Mouse (Mus musculus): Measurements from ENCODE around the gene Paox. TPM values are rescaled to one million over a fixed set of nuclear protein-coding genes. Genes with fewer than 3 reads are reported as not detected.
"Not testable (repeated sequence)": the region's sequence is repeated elsewhere in the genome, so short reads cannot be mapped to it uniquely, and the experiment has no call there.

The Paox gene
- total RNA-seq, 2 experiments from 2014 or later = 3.6 to 5.5 TPM

DNA sequence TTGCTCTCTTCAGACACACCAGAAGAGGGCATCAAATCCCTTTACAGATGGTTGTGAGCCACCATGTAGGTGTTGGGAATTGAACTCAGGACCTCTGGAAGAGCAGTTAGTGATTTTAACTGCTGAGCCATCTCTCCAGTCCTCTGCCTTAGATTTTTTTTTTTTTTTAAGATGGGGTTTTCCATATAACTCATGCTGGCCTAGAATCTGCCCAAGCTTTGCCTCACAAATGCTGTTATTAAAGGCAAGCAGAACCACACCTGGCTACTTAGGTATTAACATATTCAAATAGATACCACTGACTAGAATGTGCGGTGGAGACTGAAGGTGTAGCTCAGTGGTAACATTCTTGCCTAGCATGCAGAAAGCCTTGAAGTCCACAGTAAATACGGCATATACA lies 4.9 kb downstream of the Paox start:
- DNase-seq = no peak

DNA sequence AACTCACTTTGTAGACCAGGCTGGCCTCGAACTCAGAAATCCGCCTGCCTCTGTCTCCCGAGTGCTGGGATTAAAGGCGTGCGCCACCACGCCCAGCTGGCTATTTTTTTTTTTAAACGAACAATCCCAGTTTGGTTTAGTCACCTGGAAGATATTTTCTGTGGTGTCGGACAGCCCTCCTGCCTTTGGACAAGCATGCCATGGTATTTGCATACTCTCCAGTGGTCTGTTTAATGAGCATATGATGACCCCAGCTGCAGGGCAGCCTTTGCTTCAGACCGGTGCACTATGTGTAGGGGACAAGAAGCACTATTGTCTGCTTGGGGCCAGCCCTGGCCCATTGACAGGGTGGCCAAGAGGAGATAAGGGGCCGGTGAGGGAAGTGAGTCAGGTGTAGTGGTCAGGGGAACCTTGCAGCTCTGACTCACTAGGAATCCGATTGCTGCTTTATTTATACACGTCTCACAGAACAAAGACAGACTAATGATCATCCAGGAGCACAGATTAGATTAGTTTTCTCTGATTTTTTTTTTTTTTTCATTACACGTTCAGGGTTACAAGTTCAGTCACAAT lies 5.8 kb downstream of the Paox start:
- no peak for DNase-seq

DNA sequence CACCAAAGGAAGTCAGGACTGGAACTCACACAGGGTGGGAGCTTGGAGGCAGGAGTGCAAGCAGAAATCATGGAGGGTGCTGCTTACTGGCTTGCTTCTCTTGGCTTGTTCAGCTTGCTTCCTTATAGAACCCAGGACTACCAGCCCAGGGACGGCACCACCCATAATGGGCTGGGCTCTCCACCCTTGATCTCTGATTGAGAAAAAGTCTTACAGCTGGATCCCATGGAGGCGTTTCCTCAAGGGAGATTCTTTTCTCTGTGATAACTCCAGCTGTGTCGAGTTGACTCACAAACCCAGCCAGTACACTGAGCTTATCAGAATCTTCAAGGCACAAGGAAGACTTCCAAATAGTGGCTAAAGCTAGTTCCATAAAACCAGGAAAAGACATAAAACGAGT lies 7.2 kb downstream of the Paox start:
- peak in 1 of 2 experiments; percentile 26 for DNase-seq

DNA sequence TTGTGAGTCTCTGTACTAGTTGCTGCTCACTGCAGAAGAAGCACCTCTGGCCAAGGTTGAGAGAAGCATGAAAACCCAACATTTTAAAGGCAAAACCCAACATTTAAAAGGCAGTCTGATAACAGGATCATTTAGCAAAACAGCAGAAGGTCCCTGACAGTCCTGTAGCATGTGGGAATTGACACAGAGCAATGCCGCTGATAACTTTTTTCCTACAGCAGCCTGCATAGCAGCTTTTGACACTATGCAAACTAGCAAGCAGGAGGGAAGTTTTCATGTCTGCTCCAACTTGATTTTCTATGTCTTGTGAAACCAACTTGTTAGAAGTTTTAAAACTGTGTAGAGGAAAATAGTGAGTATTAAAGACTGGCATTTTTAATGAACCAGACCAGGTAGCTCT lies 8.8 kb downstream of the Paox start:
- no peak for DNase-seq

DNA sequence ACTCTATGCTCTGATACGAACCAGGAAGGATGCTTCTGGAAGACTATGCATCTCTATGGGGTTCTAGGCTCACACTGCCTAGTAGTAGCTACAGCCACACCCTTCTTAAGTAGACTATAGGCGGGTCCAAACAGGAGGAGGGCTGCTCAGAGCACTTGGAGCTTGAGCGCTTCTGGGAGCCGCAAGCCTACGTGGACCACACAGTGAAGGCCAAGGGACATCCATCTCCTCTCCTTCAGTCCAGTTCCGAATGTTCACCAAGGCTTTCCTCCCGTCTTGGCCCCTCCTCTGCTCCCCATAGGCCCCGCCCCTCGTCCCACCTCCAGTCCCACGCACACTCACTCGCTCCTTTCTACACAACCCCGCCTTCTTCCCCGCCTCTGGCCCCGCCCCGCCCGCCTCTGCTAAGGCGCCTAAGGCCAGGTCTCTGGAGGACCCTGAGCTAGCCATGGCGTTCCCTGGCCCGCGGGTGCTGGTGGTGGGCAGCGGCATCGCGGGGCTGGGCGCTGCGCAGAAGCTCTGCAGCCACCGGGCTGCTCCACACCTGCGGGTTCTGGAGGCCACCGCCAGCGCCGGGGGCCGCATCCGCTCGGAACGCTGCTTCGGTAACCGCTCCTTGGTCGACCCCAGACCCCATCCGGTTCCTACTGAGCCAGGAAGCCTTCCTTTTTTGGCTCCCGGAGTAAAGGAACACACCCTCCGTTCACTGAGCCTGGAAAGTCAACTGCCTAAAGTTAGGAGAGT lies 9.9 kb downstream of the Paox start:
- DNase-seq = peak; percentile 96 to 97

DNA sequence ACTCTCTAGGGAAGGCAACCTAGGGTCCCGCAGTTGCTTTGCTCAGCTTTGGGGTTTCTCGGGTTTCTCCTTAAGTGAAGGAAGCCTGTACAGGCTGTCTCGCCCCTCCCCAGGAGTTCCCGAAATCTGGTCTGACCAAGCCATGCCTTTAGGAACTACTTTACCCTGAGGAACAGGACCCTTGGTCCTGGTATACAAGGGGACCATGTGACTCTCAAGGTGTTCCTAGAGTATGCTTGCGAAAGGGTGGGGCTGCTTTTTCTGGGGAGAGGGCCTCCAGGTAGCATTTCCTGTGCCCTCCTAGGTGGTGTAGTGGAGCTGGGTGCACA lies 10.4 kb downstream of the Paox start:
- DNase-seq = no peak

DNA sequence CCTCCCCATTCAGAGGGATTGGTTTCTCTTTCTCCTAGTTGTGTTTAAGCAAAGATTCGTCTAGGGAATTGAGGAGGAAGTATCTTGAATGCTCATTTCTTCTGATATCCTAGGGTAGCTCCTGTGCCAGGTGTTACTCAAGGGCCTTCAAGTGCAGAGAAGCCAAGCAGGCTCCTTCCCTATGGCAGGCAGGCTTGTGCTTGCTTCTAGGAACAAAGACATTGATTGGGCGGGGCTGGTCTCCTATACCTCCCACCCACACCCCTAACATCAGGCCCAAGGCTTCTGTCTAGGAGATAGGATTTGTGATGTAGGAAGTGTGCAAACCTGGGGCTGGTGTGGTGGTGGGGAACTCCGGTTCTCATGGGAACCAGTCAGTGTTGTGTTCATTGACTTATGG lies 11.3 kb downstream of the Paox start:
- DNase-seq = no peak

DNA sequence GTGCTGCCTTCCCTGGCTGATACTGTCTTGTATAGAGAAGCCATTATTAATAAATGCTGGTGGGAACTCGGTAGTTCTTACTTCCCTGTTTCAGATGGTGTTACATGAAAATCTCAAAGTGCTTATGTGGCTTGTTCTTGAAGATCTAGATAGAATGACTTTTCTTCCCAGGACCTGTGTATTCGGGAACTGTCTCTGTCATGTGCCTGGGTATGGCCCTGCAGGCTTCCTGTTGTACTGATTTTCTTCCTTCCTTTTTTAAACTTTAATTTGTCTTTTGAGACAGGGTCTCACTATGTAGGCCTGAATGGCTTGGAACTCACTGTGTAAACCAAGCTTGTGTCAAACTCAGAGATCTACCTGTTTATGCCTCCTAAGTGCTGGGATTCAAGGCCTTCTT lies 12.3 kb downstream of the Paox start:
- peak in 1 of 2 experiments; percentile 41 for DNase-seq

DNA sequence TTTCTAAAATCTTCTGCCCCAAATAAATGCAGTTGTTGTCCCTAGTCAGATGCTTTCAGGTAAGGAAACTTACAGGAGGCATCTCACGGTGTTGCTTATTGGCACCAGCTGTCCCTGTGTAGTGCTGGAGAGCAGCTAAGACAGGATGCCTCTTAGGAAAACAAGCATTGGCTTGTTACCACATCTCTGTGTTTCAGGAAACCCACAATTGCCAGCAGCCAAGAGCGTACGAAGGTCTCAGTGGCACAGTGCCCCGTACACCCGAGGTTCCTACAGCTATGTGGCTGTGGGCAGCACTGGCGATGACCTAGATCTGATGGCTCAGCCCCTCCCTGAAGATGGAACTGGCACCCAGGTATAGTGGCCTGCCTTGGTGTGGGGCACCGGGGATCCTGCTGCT lies 16.6 kb downstream of the Paox start:
- DNase-seq = not testable (repeated sequence)

DNA sequence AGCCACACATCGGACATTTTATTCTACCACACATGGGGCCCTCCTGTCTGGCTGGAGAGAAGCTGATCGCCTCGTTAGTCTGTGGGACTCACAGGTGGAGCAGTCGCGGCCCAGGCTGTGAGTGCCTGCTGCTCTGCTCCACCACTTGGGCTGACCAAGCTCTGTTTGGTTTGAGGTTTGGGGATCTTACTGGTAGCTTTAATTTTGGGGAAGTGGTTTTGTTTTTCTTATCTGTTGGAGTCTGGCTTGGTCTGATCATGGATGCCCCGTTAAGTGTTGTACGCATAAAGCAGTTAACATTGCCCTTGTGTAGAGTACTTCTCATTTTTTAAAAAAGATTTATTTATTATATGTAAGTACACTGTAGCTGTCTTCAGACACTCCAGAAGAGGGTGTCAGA lies 18.4 kb downstream of the Paox start:
- DNase-seq = not testable (repeated sequence)

DNA sequence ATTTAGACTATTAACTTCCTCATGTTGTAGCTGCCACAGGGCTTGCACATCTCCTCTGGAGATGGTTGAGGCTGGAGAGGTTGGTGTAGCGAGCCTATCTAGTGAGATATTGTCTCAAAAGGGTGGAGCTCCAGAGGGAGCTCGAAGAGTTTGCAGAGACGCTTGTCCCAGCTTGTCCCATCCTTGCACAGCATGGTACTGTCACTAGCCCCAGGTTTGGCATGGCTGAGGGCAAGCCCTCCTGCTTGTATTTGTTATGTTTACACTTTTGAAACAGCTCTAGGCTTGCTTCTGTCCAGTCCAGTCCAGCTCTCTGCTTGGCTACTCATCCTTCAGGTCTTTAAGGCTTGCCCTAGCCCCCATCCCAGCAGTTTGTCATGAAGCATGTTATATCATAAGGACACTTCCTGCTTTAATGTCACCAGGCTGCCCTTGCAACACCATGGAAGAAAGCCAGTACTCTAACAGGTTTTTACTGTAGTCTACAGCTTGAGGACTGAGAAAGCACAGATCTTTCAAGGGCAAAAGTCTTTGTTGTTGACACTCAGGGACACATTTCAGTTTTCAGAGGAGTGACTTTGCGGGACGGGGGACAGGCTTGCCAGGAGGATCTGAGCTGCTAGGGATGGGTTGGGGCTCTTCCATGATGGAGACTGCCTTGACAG lies 19.6 kb downstream of the Paox start:
- no peak for DNase-seq

DNA sequence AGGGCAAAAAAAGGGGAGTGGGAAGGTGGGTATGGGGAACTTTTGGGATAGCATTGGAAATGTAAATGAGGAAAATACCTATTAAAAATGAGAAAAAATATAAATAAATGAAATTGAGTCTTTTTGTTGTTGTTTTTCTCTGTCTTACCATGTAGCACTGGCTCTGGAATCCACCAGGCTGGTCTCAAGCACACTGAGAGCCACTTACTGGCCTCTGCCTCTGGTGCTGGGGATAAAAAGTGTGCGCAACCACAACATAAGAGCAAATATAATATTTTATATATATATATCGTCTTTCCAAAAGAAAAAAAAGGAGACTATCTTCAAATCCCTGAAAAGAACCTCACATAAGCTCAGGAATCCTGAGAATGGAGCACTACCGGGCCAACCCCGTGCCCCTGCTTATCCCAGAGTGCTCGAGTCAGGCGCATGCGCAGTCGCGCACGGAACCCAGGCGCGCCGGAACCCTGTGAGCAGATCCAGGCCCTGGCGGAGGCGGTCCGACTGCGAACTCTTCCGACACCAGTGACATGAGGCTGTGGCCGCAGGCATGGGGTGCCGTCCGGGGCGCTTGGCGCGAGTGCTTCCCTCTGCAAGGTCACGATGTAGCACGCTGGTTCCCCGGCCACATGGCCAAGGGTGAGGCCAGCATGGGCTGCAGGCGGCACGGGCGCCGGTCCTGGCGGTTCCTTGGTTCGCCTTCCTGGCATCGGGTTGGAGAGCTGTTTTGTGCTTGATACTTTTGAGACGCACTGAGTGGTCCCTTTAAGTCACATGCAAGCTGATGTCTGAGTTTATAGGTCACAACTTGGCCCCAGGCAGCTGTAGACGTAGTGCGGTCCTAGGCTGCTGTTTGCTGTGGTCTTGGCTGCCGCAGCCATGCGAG lies 21.8 kb downstream of the Paox start, which contains the start of gene Mtg1:
Gene Mtg1, plus strand, starts transcription at position 430 of the 886 bp plus-strand sequence.
- peak; percentile 96 to 99 for DNase-seq

DNA sequence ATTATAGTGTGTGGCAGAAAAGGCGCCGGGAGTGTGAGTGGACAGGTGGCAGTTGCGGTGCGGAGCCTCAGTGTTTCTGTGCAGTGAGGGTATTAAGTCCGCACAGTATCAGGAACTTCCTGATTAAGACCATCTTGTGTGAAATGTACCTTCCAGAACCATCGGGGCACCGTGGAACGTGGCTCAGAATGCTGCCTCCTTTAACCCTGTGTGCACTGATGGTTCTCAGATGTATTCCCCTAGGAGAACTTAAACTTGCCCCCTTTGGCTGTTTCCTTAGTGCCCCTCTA lies 22.4 kb downstream of the Paox start:
- no peak for DNase-seq

DNA sequence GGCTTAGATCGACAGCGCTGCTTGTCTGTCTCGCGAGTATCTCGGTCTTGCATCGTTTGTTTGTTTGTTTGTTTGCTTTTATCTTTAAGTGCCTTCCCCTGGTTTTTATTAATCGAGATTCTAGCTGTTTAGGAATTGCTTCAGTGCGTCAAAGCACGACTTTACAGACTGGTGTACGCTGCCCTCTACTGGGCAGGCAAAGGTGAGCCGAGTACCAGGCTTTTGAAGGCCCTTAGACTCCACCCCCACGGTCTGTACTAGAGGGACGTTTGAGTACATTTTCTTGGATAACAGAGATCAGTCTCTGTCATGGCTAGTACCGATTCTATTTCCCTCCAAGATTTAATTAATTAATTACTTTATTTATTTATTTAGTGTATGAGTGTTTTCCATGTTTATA lies 25.8 kb downstream of the Paox start:
- DNase-seq = peak; percentile 70 to 80

DNA sequence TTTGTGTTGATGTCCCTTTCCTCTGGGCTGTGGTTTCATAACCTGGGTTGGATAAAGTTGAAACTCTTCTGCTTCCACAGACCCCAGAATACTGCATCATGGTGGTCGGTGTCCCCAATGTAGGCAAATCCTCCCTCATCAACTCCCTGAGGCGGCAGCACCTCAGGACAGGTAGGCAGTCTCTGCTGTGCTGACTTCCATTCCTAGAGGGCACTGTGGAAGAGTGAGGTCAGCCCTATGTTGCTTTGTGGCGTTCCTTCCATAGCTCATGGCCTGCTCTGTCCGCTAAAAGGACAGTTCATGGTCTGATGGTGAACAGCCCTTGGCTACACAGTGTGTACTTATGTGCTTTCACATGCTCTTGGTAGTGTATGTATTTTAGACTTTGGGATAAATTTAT lies 29.0 kb downstream of the Paox start:
- DNase-seq = no peak

DNA sequence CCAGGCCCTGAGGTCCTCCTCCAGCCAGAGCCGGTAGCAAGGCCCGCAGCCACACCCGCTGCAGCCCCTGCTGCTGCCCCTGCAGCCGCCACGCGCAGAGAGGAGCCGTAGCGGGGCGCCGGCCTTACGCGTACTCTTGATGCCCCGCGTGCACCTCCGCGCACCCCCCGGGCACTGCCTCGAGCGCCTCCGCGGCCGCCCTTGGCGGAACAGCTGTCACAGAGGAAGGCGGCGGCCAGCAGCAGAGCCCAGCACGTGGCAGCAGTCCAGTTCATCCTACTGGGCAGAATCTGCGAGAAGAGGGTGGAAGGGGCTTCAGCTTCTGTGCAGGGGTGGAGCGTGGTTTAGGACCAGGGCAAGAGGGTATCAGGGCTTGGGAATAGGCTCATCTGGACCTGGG lies 37.8 kb downstream of the Paox start:
- DNase-seq = no peak

DNA sequence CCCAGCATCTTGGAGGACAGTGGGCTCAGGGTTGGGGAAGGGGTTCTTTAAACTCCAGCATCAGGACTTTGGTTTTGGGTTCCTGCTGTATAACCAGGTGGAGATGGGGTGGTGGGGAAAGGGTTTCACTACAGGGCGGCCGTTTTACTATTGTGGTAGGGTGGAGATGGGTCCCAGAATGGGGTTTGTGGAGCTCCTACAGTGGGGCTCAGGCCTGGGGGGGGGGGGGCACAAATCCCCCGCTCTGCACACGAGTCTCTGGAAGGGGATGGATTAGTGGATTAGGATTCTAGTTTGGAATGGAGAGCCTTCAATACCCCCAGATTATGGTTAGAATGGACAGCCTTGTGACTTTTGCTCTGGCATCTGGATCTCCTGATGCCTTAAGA lies 38.2 kb downstream of the Paox start:
- no peak for DNase-seq

DNA sequence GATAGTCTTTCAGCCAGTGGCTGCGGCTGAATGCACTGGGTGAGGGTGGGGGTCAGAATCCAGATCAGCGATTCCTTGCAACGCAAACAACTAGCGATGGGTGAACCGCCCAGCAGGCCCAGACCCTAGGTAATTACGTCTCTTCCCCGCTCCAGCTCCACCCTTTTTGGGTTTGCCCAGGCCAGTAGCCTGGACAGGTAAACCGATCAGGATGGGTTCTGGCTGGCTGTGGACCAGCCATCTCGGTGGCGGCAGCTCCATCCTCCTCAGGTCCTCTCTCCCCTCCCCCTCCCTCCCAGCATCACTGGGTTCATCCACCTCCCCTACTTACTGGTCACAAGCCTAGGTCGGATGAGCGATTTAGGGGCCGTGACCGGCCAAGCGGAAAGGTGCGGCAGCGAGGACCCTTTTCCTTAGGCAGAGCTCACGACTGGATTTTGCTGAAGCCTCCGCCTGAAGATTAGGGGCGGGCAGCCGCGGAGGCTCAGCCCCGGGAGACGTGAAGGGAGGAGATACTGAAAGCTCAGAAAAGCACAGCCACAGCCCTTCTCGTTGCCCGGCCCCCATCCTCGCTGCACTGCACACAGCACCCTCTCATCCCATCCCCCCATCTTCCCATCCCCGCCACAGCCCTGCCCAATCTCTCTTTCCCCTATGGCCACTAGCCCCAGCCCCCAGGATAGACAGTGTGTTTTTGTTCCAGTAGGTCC lies 38.8 kb downstream of the Paox start, which contains the start of gene Sprn:
Gene Sprn, minus strand, starts transcription at position 660 of the 710 bp plus-strand sequence.
- DNase-seq = no peak

DNA sequence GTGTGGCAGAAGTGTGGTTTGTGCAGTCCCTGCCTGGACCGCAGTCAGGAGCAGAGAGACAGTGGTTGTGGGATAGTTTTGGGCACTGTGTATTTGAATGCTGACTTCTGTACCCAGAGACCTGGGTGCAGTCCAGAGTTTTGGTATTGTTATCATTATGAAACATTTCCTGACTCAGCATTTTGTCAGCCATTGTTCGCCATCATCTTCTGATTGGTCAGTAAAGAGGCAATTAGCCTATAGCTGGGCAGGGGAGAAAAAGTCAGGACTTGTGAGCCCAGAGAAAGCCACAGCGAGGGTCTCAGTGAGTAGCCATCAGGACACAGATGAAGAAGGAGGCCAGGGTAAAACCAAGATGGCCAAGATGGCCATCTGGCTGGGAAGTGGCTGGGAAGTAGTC lies 44.8 kb downstream of the Paox start:
- no peak for DNase-seq

DNA sequence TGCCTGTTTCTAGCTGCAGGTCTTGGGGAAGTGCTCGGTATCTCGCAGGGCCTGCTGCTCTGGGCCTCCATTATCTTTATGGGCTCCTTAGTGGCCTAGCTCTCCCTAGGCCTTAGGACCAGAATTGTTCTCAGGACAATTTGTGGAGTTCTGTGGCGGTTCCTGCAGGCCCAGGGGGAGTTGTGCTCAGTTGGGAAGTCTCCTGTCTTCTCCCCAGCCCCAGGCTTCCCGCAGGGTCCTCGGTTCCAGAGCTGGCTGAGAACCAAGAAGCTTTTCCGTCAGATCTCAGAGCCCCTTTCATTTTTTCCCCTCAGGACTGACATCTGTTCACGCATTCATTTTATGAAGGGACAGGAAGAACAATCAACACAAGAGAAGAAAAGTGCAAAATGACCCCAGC lies 49.1 kb downstream of the Paox start, which contains the start of gene Olfr522:
Gene Olfr522, minus strand, starts transcription at position 101 of the 400 bp plus-strand sequence.
- DNase-seq = no peak

DNA sequence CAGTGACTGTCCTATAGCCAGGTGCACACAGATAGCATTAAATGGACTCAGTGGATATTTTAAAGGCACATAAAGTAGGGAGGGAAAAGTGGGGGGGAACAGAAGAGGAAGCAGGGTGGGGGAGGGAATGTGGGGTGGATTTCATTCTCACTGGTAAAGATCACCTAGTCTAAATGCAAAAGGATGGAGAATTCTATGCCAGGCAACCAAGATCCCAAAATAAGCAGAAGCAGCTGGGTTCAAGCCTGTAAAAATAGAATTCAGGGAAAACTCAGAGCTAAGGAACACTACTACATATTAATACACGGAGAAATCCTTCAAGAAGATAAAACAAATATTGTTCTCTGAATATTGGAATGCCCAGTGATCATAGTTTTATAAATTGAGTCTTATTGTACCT lies 52.4 kb downstream of the Paox start:
- DNase-seq = no peak

DNA sequence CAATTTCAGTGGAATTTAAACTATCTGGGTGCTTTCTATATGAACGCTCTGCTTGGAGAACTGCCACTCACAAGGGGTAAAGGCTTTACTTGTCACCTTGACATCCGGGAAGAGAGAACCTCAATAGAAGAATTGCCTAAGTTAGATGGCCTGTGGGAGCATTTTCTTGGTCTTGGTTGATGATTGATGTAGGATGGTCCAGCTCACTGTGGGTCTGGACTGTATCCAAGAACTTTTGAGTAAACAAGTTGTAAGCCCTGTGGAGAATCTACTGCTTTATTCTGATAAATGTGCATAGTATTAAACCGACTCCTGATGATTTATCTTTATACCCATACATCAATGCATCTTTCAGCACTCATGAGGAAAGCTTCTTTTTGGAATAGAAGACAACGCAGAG lies 53.8 kb downstream of the Paox start:
- DNase-seq = no peak
